Mouse (Mus musculus) lung, embryonic 16.5 days (tissue): ENCODE data around the gene A530016L24Rik. TPM values are rescaled to one million over a fixed set of nuclear protein-coding genes. Genes with fewer than 3 reads are reported as not detected.

Source experiments
- ATAC-seq: fragments of 200-750 bp; cut with Nextera tagmentation; 2 replicates; pipeline ENCODE4 v1.8.0; 2017; ENCODE audit warnings: low read depth, mild to moderate bottlenecking, moderate library complexity
- H3K27ac ChIP-seq: fragments of 300-500 bp; sonication (generic); 2 replicates; pipeline ENCODE4 v1.5.1; 2014; ENCODE audit warnings: mild to moderate bottlenecking, control low read depth, low read length
- H3K27me3 ChIP-seq: fragments of 300-500 bp; sonication (generic); 2 replicates; pipeline ENCODE4 v1.6.1; 2014; ENCODE audit warnings: low read depth, low read length, mixed read lengths; ENCODE audit not compliant: control insufficient read depth, insufficient read depth
- H3K36me3 ChIP-seq: fragments of 300-500 bp; sonication (generic); 2 replicates; pipeline ENCODE4 v1.6.1; 2014; ENCODE audit warnings: low read length; ENCODE audit not compliant: control insufficient read depth, insufficient read depth
- H3K4me1 ChIP-seq: fragments of 300-500 bp; sonication (generic); replicated peaks from 2 replicates; pipeline ENCODE4 v1.6.1; 2014; ENCODE audit warnings: low read length, mixed read lengths; ENCODE audit not compliant: control insufficient read depth, insufficient read depth
- H3K4me2 ChIP-seq: fragments of 300-500 bp; sonication (generic); 2 replicates; pipeline ENCODE4 v1.6.1; 2014; ENCODE audit warnings: low read depth, low read length, control low read depth
- H3K4me3 ChIP-seq: fragments of 300-500 bp; sonication (generic); 2 replicates; pipeline ENCODE4 v1.5.1; 2014; ENCODE audit warnings: mild to moderate bottlenecking, low read length, control low read depth
- H3K9ac ChIP-seq: fragments of 300-500 bp; sonication (generic); 2 replicates; pipeline ENCODE4 v1.6.1; 2014; ENCODE audit warnings: low read length, control low read depth
- H3K9me3 ChIP-seq: fragments of 300-500 bp; sonication (generic); 2 replicates; pipeline ENCODE4 v1.6.1; 2016; ENCODE audit warnings: low read length; ENCODE audit not compliant: control insufficient read depth
- WGBS: fragments of 180-500 bp; shearing (Covaris S2); extraction: QIAGEN DNeasy Blood & Tissue Kit; methylation state at CpG from one replicate; pipeline ENCODE4 v1.1.7; 2014; 5-methylcytosine and 5-hydroxymethylcytosine counted together
- polyA plus RNA-seq: library from polyadenylated mRNA; unstranded; fragments of >200 nt; fragmentation: Nextera tagmentation; extraction: Ambion mirVana; gene quantifications from 2 replicates; pipeline ENCODE4 v1.2.1, GENCODE M21; 2015

The A530016L24Rik gene
- 0.10 TPM in 2 replicates for polyA plus RNA-seq

DNA sequence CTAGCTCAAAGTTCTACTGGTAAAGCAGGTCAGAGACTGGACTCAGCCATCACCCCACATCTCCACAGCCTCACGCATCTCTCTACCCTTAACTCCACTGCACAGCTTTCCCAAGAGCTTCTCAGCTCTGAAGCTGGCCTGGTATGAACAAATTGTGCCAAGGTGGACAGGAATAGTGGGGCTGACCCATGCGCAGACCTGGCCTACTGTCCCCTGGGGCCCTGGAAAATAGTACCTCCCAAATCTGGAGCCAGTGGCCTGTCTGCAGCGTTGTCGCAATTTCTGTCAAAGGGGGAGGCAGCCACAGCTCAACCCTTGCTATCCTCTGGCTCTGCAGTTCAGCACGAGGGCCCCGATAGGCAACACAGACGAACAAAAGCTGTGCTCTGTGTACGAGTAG is at the start of gene A530016L24Rik:
Gene A530016L24Rik, plus strand, starts transcription at position 315 of the 400 bp plus-strand sequence.
- Histone ChIP-seq H3K27ac (no peak within 1 kb of the TSS), H3K4me2 (no peak within 1 kb of the TSS), H3K4me1 (peaks cover 11% of the 10 kb centered on the region), H3K9me3 (no peaks in the 10 kb centered on the region), H3K4me3 (no peak within 1 kb of the TSS), H3K27me3 (no peaks in the 10 kb centered on the region), H3K36me3 (no peaks in the 10 kb centered on the region), H3K9ac (no peak within 1 kb of the TSS)
- WGBS = 90% methylated on average over 8 of the region's 8 CpGs
- no peak for ATAC-seq

DNA sequence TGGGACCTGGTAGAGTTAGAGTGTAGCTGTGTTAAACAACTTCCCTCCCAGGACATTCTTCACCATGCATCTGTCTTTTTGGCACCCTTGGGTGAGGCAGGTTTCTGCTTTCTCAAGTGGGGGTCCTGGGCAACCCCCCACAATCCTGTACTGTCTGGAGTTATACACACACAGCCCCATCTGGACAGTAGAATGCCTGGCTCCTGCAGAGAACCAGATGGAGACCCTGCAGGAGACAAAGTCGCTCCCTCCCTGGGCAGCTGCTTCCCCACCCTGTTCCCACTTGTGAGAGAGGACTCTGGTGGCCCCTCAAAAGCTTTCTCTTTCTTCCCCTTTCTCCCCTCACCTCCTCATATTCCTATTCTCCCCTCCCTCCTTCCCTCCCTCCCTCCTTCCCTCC is 49.3 kb upstream of the A530016L24Rik start:
- Histone ChIP-seq H3K4me1 (no peaks in the 10 kb centered on the region), H3K27ac (no peak overlapping the region), H3K9ac (no peak overlapping the region), H3K27me3 (no peaks in the 10 kb centered on the region), H3K9me3 (no peaks in the 10 kb centered on the region), H3K4me3 (no peak overlapping the region), H3K4me2 (no peak overlapping the region), H3K36me3 (no peaks in the 10 kb centered on the region)
- ATAC-seq = no peak
- WGBS = 38% methylated on average over 1 of the region's 1 CpGs

DNA sequence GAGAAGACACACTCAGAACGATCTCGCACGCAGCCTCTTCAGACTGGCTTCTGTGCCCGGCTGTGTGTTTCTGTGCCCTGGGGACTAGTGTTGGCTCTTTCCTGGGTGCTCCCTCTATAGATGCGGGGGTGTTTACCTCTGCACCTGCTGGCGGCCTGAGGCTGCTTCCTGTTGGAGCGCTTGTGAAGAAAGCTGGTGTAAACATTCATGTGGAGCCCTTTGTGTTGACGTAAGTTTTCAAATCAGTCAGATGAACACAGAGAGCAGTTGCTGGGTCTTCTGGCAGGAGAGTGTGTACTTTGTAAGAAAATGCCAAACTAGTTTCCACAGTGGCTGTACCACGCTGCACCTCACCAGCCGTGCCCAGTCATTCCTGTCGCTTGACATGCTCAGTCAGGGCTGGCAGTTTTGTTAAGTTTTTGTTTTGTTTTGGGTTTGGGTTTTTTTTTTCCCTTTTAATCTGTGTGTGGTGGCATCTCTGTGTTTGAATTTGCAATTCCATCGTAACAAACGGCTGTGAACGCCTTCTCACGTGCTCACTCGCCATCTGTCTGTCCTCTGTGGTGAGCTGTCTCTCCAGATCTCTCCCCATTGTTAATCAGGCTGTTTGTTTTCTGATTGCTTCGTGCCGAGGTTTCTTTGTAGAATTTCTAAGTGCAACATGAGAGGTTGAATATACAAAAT is 40.0 kb upstream of the A530016L24Rik start:
- Histone ChIP-seq H3K36me3 (no peaks in the 10 kb centered on the region), H3K4me2 (peak overlapping the region; percentile 4; the same call in 1 of the 2 replicates), H3K4me1 (peaks cover 8% of the 10 kb centered on the region; the same call in 1 of the 2 replicates), H3K4me3 (no peak overlapping the region), H3K27me3 (no peaks in the 10 kb centered on the region), H3K9me3 (no peaks in the 10 kb centered on the region; the same call in 1 of the 2 replicates), H3K27ac (peak overlapping the region; percentile 91), H3K9ac (no peak overlapping the region)
- ATAC-seq = peak; percentile 60
- 30% methylated on average over 18 of the region's 18 CpGs for WGBS

DNA sequence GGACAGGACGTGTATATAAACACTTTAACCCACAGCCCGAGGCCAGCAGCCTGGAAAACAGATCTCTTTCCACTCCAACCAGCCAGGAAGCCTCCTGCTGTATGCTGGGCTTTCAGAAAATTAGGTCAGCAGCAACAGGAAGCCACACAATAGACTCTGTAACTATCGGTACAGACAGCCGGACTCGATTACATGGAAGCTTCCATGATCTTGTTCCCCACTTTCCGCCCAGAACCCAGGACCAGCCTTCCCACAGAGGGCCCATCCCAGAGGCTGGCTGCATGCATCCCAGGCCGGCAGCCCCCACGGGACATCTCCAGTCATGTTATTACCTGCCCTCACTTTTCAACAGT is 39.4 kb upstream of the A530016L24Rik start:
- Histone ChIP-seq H3K4me2 (peak overlapping the region; percentile 4; the same call in 1 of the 2 replicates), H3K27ac (peak overlapping the region; percentile 91), H3K9ac (0 out of 2 replicates have a peak overlapping the region, but pooled peaks have one; percentile 29), H3K27me3 (no peaks in the 10 kb centered on the region), H3K9me3 (no peaks in the 10 kb centered on the region; the same call in 1 of the 2 replicates), H3K36me3 (no peaks in the 10 kb centered on the region), H3K4me3 (no peak overlapping the region), H3K4me1 (peaks cover 8% of the 10 kb centered on the region; the same call in 1 of the 2 replicates)
- 39% methylated on average over 8 of the region's 8 CpGs for WGBS
- ATAC-seq = peak; percentile 77

DNA sequence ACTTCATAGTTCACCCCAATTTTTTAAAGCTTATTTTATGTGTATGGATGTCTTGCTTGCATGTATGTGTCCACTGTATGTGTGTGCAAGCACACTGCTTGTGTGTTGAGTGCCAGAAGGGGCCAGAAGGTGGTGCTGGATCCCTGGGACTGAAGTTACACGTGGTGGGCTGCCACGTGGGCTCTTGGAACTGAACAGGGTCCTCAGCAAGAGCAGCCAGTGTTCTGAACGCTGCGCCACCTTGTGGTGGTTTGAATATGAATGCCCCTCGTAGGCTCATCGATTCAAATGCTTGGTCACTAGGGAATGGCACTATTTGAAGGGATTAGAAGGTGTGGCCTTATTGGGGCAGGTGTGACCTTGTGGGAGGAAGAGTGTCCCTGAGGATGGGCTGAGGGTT is 38.4 kb upstream of the A530016L24Rik start:
- peaks cover 8% of the 10 kb centered on the region; the same call in 1 of the 2 replicates for H3K4me1 ChIP-seq
- no peaks in the 10 kb centered on the region for H3K36me3 ChIP-seq
- H3K27ac ChIP-seq = no peak overlapping the region
- no peaks in the 10 kb centered on the region for H3K27me3 ChIP-seq
- H3K9ac ChIP-seq = no peak overlapping the region
- no peaks in the 10 kb centered on the region; the same call in 1 of the 2 replicates for H3K9me3 ChIP-seq
- ATAC-seq = no peak
- H3K4me3 ChIP-seq = no peak overlapping the region
- H3K4me2 ChIP-seq = no peak overlapping the region
- WGBS = 25% methylated on average over 6 of the region's 6 CpGs

DNA sequence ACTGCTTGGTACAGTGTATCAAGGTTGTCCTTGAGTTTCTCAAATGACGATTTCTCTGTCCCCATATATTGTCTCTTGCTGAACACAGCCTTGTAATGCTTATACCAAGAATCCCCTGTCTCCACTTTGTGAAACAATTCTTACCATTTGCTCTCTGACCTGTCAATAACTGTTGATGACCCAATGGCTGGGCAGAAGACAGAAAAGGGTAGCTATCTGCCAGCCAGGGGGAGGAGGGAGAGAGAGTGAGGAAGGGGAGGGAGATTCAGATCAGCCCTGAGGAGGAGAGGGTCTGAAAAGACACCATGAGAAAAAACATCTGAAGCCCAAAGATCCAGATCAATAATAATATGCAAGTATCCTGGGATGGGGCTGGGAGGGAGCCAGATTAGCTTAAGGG is 37.9 kb upstream of the A530016L24Rik start:
- H3K4me3 ChIP-seq = no peak overlapping the region
- no peaks in the 10 kb centered on the region for H3K36me3 ChIP-seq
- H3K27ac ChIP-seq = no peak overlapping the region
- H3K9me3 ChIP-seq = no peaks in the 10 kb centered on the region; the same call in 1 of the 2 replicates
- no peak overlapping the region for H3K4me2 ChIP-seq
- H3K4me1 ChIP-seq = peaks cover 8% of the 10 kb centered on the region; the same call in 1 of the 2 replicates
- no peak overlapping the region for H3K9ac ChIP-seq
- no peak for ATAC-seq
- H3K27me3 ChIP-seq = no peaks in the 10 kb centered on the region
- 67% methylated on average over 1 of the region's 1 CpGs for WGBS

DNA sequence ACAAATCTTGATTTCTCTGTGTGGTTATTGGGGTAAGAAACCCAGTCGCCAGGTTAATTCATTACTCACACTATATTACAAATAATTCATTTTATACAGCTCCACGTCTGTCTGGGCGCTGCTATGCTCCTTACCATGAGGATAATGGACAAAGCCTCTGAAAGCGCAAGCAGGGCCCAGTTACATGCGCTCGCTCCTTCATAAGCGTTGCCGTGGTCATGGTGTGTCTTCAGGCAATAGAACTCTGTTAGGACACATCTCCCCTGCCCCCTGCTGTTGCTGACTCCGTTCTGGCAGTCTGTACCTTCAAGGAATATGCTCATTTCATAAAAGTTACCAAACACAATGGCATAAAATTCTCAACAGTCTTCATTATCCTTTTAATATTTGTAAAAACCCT is 37.4 kb upstream of the A530016L24Rik start:
- Histone ChIP-seq H3K27me3 (no peaks in the 10 kb centered on the region), H3K27ac (no peak overlapping the region), H3K4me1 (peaks cover 8% of the 10 kb centered on the region; the same call in 1 of the 2 replicates), H3K9ac (no peak overlapping the region), H3K4me2 (no peak overlapping the region), H3K9me3 (no peaks in the 10 kb centered on the region; the same call in 1 of the 2 replicates), H3K36me3 (no peaks in the 10 kb centered on the region), H3K4me3 (no peak overlapping the region)
- 88% methylated on average over 9 of the region's 9 CpGs for WGBS
- no peak for ATAC-seq

DNA sequence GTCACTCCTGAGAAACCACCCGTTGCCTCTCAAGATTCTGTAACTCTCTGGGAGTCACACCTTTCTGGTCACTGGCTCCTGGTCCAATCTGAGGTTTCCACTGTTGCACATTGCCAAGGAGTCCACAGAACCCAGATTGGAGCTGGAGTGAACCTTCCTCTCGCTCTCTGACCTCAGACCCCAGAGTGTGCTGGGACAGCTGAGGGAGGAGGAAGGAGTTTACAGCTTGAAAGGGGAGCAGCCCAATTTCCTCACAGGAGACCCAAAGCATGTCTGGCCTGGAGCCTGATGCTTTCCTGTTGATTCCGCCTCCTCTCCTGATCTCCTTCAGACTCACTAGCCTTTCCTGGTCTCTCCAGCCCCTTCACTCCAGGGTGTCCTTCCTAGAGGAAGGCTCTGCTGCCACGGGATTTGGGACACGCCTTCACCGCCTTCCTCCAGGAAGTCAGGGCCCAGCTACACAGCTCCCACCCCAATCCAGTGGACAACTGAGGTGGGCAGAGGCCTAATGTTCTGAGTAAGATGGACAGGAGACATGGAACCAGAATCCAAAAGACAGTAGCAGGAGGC is 33.0 kb upstream of the A530016L24Rik start:
- Histone ChIP-seq H3K9me3 (no peaks in the 10 kb centered on the region), H3K9ac (no peak overlapping the region), H3K4me3 (no peak overlapping the region), H3K4me2 (no peak overlapping the region), H3K4me1 (no peaks in the 10 kb centered on the region), H3K27ac (peak overlapping the region; percentile 0; the same call in 1 of the 2 replicates), H3K36me3 (no peaks in the 10 kb centered on the region), H3K27me3 (no peaks in the 10 kb centered on the region)
- 52% methylated on average over 6 of the region's 6 CpGs for WGBS
- peak; percentile 61 for ATAC-seq

DNA sequence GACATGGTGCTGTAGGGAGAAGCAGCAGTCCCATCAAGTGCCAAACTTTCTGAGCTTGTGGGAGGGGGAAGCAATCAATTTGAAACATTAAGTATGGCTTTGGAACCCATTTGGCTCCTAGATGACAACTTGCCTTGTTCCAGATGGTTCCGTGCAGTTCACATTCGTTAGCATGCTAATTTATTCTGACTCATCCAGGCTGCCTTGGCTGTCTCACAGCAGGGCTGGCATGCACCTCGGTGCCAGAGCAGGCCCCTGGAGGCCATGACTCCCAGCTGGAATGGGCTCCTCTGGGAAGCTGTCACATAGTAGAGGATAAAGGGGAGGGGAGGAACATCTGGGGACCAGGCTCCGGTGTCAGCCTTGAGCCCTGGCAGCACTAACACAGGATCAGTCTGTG is 31.4 kb upstream of the A530016L24Rik start:
- H3K9me3 ChIP-seq = no peaks in the 10 kb centered on the region

More for the DNA sequence above, 31.4 kb upstream of the A530016L24Rik start:
- H3K4me3 ChIP-seq = no peak overlapping the region
- H3K27me3 ChIP-seq = no peaks in the 10 kb centered on the region
- ATAC-seq = no peak
- no peak overlapping the region for H3K9ac ChIP-seq
- no peaks in the 10 kb centered on the region for H3K4me1 ChIP-seq
- no peak overlapping the region for H3K4me2 ChIP-seq
- no peak overlapping the region for H3K27ac ChIP-seq
- H3K36me3 ChIP-seq = no peaks in the 10 kb centered on the region
- WGBS = 45% methylated on average over 4 of the region's 4 CpGs
